Mouse (Mus musculus) liver, embryonic 12.5 days (tissue): ENCODE measurements around the gene Gclc. TPM values are rescaled to one million over a fixed set of nuclear protein-coding genes. Genes with fewer than 3 reads are reported as not detected.

Experiments
- ATAC-seq: fragments of 200-750 bp; cut with Nextera tagmentation; 2 replicates; pipeline ENCODE4 v1.8.0; 2017; ENCODE audit warnings: moderate number of reproducible peaks, mild to moderate bottlenecking, moderate library complexity
- H3K27ac ChIP-seq: fragments of 300-500 bp; sonication (generic); 2 replicates; pipeline ENCODE4 v1.5.1; 2016; ENCODE audit warnings: mild to moderate bottlenecking
- H3K27me3 ChIP-seq: fragments of 300-500 bp; sonication (generic); replicated peaks from 2 replicates; pipeline ENCODE4 v1.6.1; 2016; ENCODE audit warnings: mild to moderate bottlenecking, moderate library complexity
- H3K36me3 ChIP-seq: fragments of 300-500 bp; sonication (generic); 2 replicates; pipeline ENCODE4 v1.6.1; 2016; ENCODE audit warnings: mild to moderate bottlenecking, moderate library complexity
- H3K4me1 ChIP-seq: fragments of 300-500 bp; sonication (generic); 2 replicates; pipeline ENCODE4 v1.6.1; 2016
- H3K4me2 ChIP-seq: fragments of 300-500 bp; sonication (generic); 2 replicates; pipeline ENCODE4 v1.6.1; 2016; ENCODE audit warnings: mild to moderate bottlenecking, moderate library complexity
- H3K4me3 ChIP-seq: fragments of 300-500 bp; sonication (generic); 2 replicates; pipeline ENCODE4 v1.5.1; 2016; ENCODE audit warnings: mild to moderate bottlenecking, moderate library complexity
- H3K9ac ChIP-seq: fragments of 300-500 bp; sonication (generic); 2 replicates; pipeline ENCODE4 v1.6.1; 2016; ENCODE audit warnings: mild to moderate bottlenecking, moderate library complexity
- H3K9me3 ChIP-seq: fragments of 300-500 bp; sonication (generic); replicated peaks from 2 replicates; pipeline ENCODE4 v1.6.1; 2016; ENCODE audit warnings: mild to moderate bottlenecking, moderate library complexity
- WGBS: fragments of 180-500 bp; shearing (Covaris S2); methylation state at CpG from one replicate; pipeline ENCODE4 v1.1.7; 2016; ENCODE audit not compliant: insufficient replicate concordance; 5-methylcytosine and 5-hydroxymethylcytosine counted together
- polyA plus RNA-seq: library from polyadenylated mRNA; unstranded; fragments of >200 nt; fragmentation: Nextera tagmentation; extraction: Ambion mirVana; gene quantifications from 2 replicates; pipeline ENCODE4 v1.2.1, GENCODE M21; 2016

The Gclc gene
- polyA plus RNA-seq, 1 experiment from 2014 or later = 44.5 TPM

DNA sequence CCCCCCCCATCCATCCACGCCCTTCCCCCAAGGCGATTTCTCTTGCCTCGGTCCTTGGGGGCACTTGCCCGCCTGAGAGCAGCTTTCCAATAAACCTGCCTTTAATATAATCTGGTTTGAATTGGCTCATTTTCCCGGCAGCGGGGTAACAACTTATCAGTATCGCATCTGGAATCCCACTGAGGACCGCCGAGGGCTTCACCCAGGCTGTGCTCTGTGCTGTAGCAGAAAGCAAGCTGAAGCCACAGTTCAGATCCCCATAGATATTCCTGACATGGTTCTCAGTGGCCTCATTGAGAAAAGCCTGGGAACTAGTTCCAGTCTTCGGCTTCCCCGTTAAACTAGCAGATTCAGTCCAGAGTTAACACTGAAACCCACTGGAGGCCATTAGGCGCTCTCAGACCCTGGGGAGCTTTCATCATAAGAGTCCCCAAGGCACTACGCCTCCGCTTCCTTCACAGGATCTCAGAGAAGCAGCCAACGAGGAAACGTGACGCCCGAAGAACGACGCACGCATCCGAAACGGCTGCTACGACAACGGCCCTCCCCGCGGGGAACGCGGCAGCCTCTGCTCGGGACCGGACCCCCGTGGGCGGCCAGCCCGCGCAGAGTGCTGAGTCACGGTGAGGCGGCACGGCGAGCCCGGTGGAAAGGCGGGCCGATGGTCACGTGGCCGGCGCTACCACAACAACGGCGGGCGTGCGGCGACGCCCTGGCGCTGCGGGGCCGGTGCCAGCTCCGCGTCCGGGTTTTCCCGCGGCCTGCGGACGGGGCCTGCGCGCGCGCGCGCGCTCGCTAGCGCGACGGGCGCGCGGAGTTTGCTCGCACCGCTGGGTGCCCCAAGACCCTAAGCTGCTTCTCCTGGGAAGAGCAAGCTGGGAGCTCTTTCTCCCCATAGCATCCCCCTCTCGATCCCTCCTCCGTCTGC is 3.9 kb upstream of the Gclc start:
- no peaks in the 10 kb centered on the region for H3K9me3 ChIP-seq
- under 1% methylated on average over 67 of the region's 79 CpGs for whole genome bisulfite sequencing
- peak overlapping the region; percentile 93 for H3K4me2 ChIP-seq
- peaks cover 40% of the 10 kb centered on the region for H3K4me1 ChIP-seq
- peak overlapping the region; percentile 96 for H3K27ac ChIP-seq
- H3K9ac ChIP-seq = peak overlapping the region; percentile 83
- ATAC-seq = peak; percentile 82
- no peaks in the 10 kb centered on the region for H3K36me3 ChIP-seq
- H3K27me3 ChIP-seq = no peaks in the 10 kb centered on the region; the same call in 1 of the 2 replicates
- peak overlapping the region; percentile 69 for H3K4me3 ChIP-seq

GRCm38 (mm10) chr9:77751091-77751521 is 3.2 kb upstream of the Gclc start:
- no peak for ATAC-seq
- Histone ChIP-seq H3K27me3 (no peaks in the 10 kb centered on the region; the same call in 1 of the 2 replicates), H3K36me3 (no peaks in the 10 kb centered on the region), H3K4me3 (peak overlapping the region; percentile 69), H3K4me1 (peaks cover 46% of the 10 kb centered on the region), H3K27ac (peak overlapping the region; percentile 96), H3K9ac (peak overlapping the region; percentile 83), H3K9me3 (no peaks in the 10 kb centered on the region), H3K4me2 (peak overlapping the region; percentile 93)
- WGBS = 2% methylated on average over 12 of the region's 12 CpGs

DNA sequence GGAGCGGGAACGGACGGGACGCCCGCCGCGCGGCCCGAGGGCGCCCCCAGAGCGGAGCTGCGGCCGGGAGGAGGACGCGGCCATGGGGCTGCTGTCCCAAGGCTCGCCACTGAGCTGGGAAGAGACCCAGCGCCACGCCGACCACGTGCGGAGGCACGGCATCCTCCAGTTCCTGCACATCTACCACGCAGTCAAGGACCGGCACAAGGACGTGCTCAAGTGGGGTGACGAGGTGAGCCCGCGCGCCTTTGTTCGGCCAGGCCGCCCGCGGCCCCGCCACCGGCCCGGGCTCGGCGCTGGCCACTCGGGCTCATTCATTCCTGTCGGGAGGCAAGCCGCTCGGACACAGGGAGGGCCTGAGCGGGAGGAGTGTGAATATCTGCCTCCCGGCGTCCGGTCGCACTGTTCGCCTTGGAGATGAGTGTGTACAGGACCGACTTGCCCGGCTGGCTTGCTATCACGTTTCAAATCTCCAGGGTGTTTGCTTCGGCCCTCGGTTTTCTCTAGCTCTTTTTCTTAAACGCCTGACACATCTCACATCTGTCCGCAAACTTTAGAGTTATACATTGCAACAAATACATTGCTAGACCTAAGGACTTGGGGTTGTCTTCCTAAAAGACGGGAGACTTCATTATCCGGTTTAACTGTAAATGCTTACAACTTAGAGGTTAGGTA is 530 bp downstream of the Gclc start:
- peak overlapping the region; percentile 95 for H3K9ac ChIP-seq
- peaks cover 28% of the 10 kb centered on the region for H3K36me3 ChIP-seq
- no peaks in the 10 kb centered on the region; the same call in 1 of the 2 replicates for H3K27me3 ChIP-seq
- H3K4me3 ChIP-seq = peak overlapping the region; percentile 92
- no peaks in the 10 kb centered on the region for H3K9me3 ChIP-seq
- peak overlapping the region; percentile 72 for H3K4me2 ChIP-seq
- WGBS = under 1% methylated on average over 48 of the region's 57 CpGs
- H3K27ac ChIP-seq = peak overlapping the region; percentile 93
- peaks cover 70% of the 10 kb centered on the region for H3K4me1 ChIP-seq
- peak; percentile 52 for ATAC-seq

DNA sequence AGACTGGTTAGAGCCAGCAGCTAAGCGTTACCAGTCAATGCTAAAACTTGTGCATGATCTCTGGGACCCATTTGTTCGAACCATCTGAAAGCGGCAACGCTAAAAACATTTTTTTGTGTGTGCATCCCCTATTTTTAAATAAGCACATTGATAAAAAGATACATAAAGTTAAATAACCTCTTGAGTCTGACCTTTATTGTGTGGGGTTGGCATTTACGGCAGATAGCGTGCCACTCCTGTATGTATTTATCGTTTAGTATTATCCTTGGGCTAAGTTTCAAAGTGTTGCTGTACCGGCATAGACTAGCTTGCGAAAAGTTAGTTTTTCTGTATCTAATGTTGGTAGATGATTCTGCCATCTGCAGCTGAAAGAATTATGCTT is 1.1 kb downstream of the Gclc start:
- Histone ChIP-seq H3K4me2 (peak overlapping the region; percentile 72), H3K27ac (peak overlapping the region; percentile 93), H3K9me3 (no peaks in the 10 kb centered on the region), H3K4me3 (peak overlapping the region; percentile 92), H3K27me3 (no peaks in the 10 kb centered on the region; the same call in 1 of the 2 replicates), H3K36me3 (peaks cover 29% of the 10 kb centered on the region), H3K9ac (peak overlapping the region; percentile 95), H3K4me1 (peaks cover 68% of the 10 kb centered on the region)
- WGBS = 10% methylated on average over 9 of the region's 9 CpGs
- ATAC-seq = no peak

DNA sequence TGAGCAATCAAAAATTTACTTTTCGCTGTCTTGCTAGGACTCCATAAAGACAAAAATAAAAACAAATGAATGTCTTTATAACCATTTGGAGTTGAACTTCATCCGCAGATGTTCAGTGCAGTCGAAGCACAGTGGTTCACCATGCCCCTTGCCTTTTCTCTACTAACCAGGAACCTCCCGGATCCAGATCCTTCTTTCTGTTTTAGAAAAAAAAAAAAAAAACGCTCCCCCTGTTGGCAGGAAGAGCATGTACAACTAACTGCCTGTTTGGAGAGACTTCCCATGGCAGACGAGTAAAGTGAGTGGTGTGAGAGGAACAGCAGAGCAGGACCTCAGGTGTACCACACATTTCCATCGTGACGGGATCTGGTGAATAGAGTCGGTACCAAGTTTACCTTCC is 1.7 kb downstream of the Gclc start:
- Histone ChIP-seq H3K9ac (peak overlapping the region; percentile 95), H3K9me3 (no peaks in the 10 kb centered on the region), H3K4me3 (peak overlapping the region; percentile 92), H3K27me3 (no peaks in the 10 kb centered on the region; the same call in 1 of the 2 replicates), H3K36me3 (peaks cover 31% of the 10 kb centered on the region), H3K4me1 (peaks cover 66% of the 10 kb centered on the region), H3K27ac (peak overlapping the region; percentile 93), H3K4me2 (peak overlapping the region; percentile 72)
- ATAC-seq = 0 out of 2 replicates have a peak, but pooled peaks have one; percentile 5
- 19% methylated on average over 9 of the region's 9 CpGs for WGBS

DNA sequence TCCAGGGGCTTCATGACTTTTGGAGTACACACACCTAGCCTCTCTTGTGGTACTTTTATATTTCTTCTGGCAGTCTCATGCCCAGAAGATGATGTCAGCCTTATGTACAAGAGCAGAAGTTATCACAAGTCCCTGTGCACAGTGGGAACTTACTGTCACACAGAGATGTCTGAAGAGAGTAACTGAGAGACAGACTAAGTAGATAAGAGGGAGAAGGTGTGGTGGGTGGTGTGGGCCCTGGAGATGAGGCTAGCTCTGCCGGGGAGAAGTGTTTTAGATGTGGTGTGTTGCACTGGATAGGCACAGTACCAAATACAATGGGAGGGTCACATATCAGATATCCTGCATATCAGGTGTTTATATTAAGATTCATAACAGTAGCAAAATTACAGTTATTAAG is 3.0 kb downstream of the Gclc start:
- ATAC-seq = peak; percentile 86
- peak overlapping the region; percentile 72 for H3K4me2 ChIP-seq
- 19% methylated on average over 1 of the region's 1 CpGs for WGBS
- no peaks in the 10 kb centered on the region for H3K9me3 ChIP-seq
- H3K4me1 ChIP-seq = peaks cover 54% of the 10 kb centered on the region
- peak overlapping the region; percentile 92 for H3K4me3 ChIP-seq
- peak overlapping the region; percentile 93 for H3K27ac ChIP-seq
- peak overlapping the region; percentile 95 for H3K9ac ChIP-seq
- peaks cover 40% of the 10 kb centered on the region for H3K36me3 ChIP-seq
- H3K27me3 ChIP-seq = no peaks in the 10 kb centered on the region; the same call in 1 of the 2 replicates

GRCm38 (mm10) chr9:77758481-77758880 is 4.1 kb downstream of the Gclc start:
- 87% methylated on average over 8 of the region's 8 CpGs for WGBS
- Histone ChIP-seq H3K27me3 (no peaks in the 10 kb centered on the region), H3K4me1 (peaks cover 47% of the 10 kb centered on the region), H3K9me3 (no peaks in the 10 kb centered on the region), H3K4me3 (no peak overlapping the region), H3K36me3 (peaks cover 52% of the 10 kb centered on the region), H3K9ac (no peak overlapping the region), H3K27ac (peak overlapping the region; percentile 93; the same call in 1 of the 2 replicates), H3K4me2 (peak overlapping the region; percentile 72; the same call in 1 of the 2 replicates)
- ATAC-seq = no peak

DNA sequence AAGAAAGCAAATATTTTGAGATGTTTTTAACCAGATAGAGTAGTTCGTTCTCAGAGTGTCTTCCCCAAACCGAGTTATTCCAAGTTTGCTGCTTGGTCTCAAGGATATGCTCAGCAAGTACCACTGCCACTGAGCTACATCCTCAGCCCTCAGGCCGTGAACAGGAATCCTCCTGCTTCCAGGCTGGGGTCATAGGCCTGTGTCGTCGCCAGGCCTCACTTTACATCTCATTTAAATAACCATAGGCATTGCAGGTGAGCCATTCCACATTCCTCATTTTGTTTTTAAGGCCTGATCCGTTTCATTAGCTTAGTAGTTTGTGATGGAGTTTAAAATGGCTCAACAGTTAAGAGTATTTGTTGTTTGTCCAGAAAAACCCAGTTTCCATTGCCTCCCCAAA is 4.8 kb downstream of the Gclc start:
- Histone ChIP-seq H3K4me3 (no peak overlapping the region), H3K4me2 (no peak overlapping the region), H3K27ac (no peak overlapping the region), H3K4me1 (peaks cover 41% of the 10 kb centered on the region), H3K27me3 (no peaks in the 10 kb centered on the region), H3K36me3 (peaks cover 58% of the 10 kb centered on the region), H3K9ac (no peak overlapping the region), H3K9me3 (no peaks in the 10 kb centered on the region)
- 78% methylated on average over 6 of the region's 6 CpGs for WGBS
- ATAC-seq = no peak

- ATAC-seq = no peak
- H3K4me3 ChIP-seq = no peak overlapping the region
- no peak overlapping the region for H3K4me2 ChIP-seq
- H3K36me3 ChIP-seq = peaks cover 64% of the 10 kb centered on the region
- H3K4me1 ChIP-seq = peaks cover 41% of the 10 kb centered on the region
- no peak overlapping the region for H3K27ac ChIP-seq
- H3K9ac ChIP-seq = no peak overlapping the region
- H3K9me3 ChIP-seq = no peaks in the 10 kb centered on the region
- H3K27me3 ChIP-seq = no peaks in the 10 kb centered on the region
- WGBS = 86% methylated on average over 6 of the region's 6 CpGs
Observed at GRCm38 (mm10) chr9:77759756-77760155, 5.4 kb downstream of the Gclc start.

GRCm38 (mm10) chr9:77766218-77766617 is 11.9 kb downstream of the Gclc start:
- Histone ChIP-seq H3K4me1 (peaks cover 10% of the 10 kb centered on the region), H3K4me2 (no peak overlapping the region), H3K9me3 (no peaks in the 10 kb centered on the region), H3K27ac (no peak overlapping the region), H3K27me3 (no peaks in the 10 kb centered on the region), H3K9ac (no peak overlapping the region), H3K36me3 (peaks cover 86% of the 10 kb centered on the region), H3K4me3 (no peak overlapping the region)
- ATAC-seq = no peak
- WGBS = 89% methylated on average over 8 of the region's 8 CpGs

DNA sequence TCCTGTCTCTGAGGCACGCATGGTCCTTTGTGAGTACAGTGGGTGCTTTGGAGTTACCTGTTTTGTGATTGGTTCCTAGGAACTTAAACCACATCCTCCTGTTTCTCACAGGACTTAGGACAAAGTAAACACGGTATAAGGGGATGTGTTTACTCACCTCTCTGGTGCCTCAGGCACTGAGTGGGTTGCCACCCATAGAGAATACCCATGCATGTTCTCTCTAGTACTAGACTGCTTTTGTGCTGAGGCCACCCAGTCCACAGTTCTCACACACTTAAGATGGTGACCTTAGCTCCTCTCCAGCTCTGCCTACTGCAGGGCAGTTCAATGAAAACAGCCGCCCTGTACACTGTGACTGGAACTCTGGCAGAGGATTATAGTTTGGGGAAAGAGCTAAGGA is 12.4 kb downstream of the Gclc start:
- no peak overlapping the region for H3K27ac ChIP-seq
- H3K9me3 ChIP-seq = no peaks in the 10 kb centered on the region
- H3K27me3 ChIP-seq = no peaks in the 10 kb centered on the region
- H3K4me2 ChIP-seq = no peak overlapping the region
- peaks cover 15% of the 10 kb centered on the region for H3K4me1 ChIP-seq
- H3K4me3 ChIP-seq = no peak overlapping the region
- WGBS = 78% methylated on average over 3 of the region's 3 CpGs
- ATAC-seq = 0 out of 2 replicates have a peak, but pooled peaks have one; percentile 11
- no peak overlapping the region for H3K9ac ChIP-seq
- peaks cover 89% of the 10 kb centered on the region for H3K36me3 ChIP-seq

DNA sequence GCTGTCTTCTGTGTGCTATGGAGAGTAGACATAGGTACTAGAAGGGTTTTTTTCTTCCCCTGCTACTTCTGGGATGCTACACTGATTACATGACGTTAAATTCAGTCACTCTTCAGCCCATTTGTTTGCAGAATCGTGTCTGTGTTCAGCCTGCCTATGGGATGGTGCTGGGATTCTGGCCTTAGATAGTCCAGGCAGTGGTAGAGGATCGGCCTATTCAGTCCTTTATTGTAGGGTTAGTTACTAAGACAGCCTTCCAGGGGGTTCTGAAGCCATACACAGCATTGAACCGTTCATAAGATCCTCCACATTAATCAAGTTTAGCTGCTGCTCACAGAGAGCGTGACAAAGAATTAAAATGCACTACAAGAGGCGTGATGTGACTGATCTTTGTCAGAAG is 16.6 kb downstream of the Gclc start:
- peaks cover 78% of the 10 kb centered on the region for H3K36me3 ChIP-seq
- 87% methylated on average over 6 of the region's 6 CpGs for WGBS

More for the DNA sequence above, 16.6 kb downstream of the Gclc start:
- Histone ChIP-seq H3K4me2 (no peak overlapping the region), H3K9me3 (no peaks in the 10 kb centered on the region), H3K27me3 (no peaks in the 10 kb centered on the region), H3K4me1 (peaks cover 18% of the 10 kb centered on the region), H3K9ac (no peak overlapping the region), H3K4me3 (no peak overlapping the region), H3K27ac (no peak overlapping the region)
- ATAC-seq = no peak
